ENCODE assay signal across 7 mouse cellular contexts in the genomic region with DNA sequence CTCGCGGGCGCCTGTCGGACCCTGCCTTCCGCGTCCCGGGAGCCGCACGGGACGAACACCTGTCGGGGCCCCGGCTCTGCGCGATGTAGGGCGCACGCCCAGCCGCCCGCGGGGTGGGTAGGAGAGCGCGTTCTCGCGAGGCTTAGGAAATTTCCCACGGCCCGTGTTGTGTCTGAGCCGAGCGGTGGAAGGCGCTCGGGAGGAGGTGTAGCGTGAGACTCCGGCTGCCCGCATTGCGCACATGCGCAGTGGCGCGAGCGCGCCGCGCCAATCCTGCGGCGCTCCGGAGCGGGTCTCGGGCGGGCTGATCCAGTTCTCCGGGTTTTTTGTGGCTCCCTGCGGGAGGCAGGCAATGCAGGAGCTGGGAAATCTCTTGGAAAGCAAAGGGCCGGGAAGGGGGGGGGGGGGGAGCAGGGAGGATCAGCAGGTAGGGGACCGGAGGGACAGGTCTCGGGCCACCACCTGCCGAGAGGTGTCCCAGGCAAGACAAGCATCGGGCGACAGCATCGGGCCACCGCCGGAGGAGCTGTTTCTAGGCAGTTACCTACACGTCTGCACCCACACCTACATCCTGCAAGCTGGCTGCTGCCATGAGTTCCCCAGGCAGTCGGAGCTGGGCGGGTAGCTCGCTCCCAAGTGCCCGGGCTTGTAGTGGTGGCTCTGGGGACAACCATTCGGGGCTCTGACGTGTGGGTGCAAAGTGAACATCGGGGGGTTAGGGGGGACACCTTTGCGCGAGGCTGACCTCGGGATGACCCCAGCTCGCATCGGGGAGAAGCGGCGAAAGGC.
DNase-seq lines count a peak whose midpoint lies in the region; ATAC-seq lines count a peak whose summit lies in the region.

No protein-coding gene starts in this region.

- WGBS in embryonic facial prominence, embryonic 11.5 days = under 1% methylated on average over 68 of the region's 72 CpGs
- under 1% methylated on average over 63 of the region's 72 CpGs for WGBS in limb, embryonic 10.5 days
- WGBS in midbrain, embryonic 13.5 days = under 1% methylated on average over 64 of the region's 72 CpGs

- peak overlapping the region; percentile 91 for H3K4me2 ChIP-seq in embryonic facial prominence, embryonic 11.5 days (ENCODE audit: low read depth, low read length)
- H3K4me2 ChIP-seq in midbrain, embryonic 13.5 days (replicated peaks) = peak overlapping the region; percentile 70

- H3K9me3 ChIP-seq in embryonic facial prominence, embryonic 11.5 days (replicated peaks; ENCODE audit: control insufficient read depth, low read length) = no peaks in the 10 kb centered on the region
- H3K9me3 ChIP-seq in limb, embryonic 10.5 days (replicated peaks) = no peaks in the 10 kb centered on the region
- H3K9me3 ChIP-seq in midbrain, embryonic 13.5 days = no peaks in the 10 kb centered on the region

- DNase-seq in adrenal gland, postnatal 14 days = peak; percentile 98
- DNase-seq in embryonic facial prominence, embryonic 11.5 days (ENCODE audit: low spot score) = peak; percentile 98
- peak; percentile 96 for DNase-seq in kidney, adult 11 months
- peak; percentile 97 for DNase-seq in limb, embryonic 10.5 days (ENCODE audit: low spot score)
- peak; percentile 79 for DNase-seq in spleen, adult 12 weeks (ENCODE audit: low spot score)

- H3K4me1 ChIP-seq in embryonic facial prominence, embryonic 11.5 days (ENCODE audit: control insufficient read depth, insufficient read depth, low read length) = no peaks in the 10 kb centered on the region
- H3K4me1 ChIP-seq in limb, embryonic 10.5 days = peaks cover 18% of the 10 kb centered on the region
- peaks cover 30% of the 10 kb centered on the region for H3K4me1 ChIP-seq in midbrain, embryonic 13.5 days (replicated peaks)

- H3K27ac ChIP-seq in embryonic facial prominence, embryonic 11.5 days (replicated peaks; ENCODE audit: low read depth, low read length) = peak overlapping the region; percentile 96
- peak overlapping the region; percentile 97 for H3K27ac ChIP-seq in limb, embryonic 10.5 days
- peak overlapping the region; percentile 97 for H3K27ac ChIP-seq in midbrain, embryonic 13.5 days

- peak overlapping the region; percentile 99 for H3K9ac ChIP-seq in embryonic facial prominence, embryonic 11.5 days (replicated peaks; ENCODE audit: low read length)
- H3K9ac ChIP-seq in midbrain, embryonic 13.5 days (replicated peaks) = peak overlapping the region; percentile 96

- peak overlapping the region; percentile 93 for H3K4me3 ChIP-seq in embryonic facial prominence, embryonic 11.5 days (ENCODE audit: low read depth, low read length)
- peak overlapping the region; percentile 91 for H3K4me3 ChIP-seq in limb, embryonic 10.5 days
- H3K4me3 ChIP-seq in midbrain, embryonic 13.5 days (replicated peaks) = peak overlapping the region; percentile 94

- H3K36me3 ChIP-seq in embryonic facial prominence, embryonic 11.5 days (replicated peaks; ENCODE audit: control insufficient read depth, insufficient read depth, low read depth, low read length) = no peaks in the 10 kb centered on the region
- H3K36me3 ChIP-seq in limb, embryonic 10.5 days = no peaks in the 10 kb centered on the region
- no peaks in the 10 kb centered on the region for H3K36me3 ChIP-seq in midbrain, embryonic 13.5 days

- no peaks in the 10 kb centered on the region for H3K27me3 ChIP-seq in embryonic facial prominence, embryonic 11.5 days (ENCODE audit: control insufficient read depth, insufficient read depth, low read length)
- 0 out of 2 replicates have a peak, but pooled peaks cover 3% of the 10 kb centered on the region for H3K27me3 ChIP-seq in limb, embryonic 10.5 days (ENCODE audit: low read depth, poor library complexity, severe bottlenecking)
- H3K27me3 ChIP-seq in midbrain, embryonic 13.5 days = peaks cover 8% of the 10 kb centered on the region; the same call in 1 of the 2 replicates

- peak; percentile 88 for ATAC-seq in embryonic facial prominence, embryonic 11.5 days (replicated peaks; ENCODE audit: insufficient number of reproducible peaks, low FRiP score, low TSS enrichment, low read depth)
- peak; percentile 39 for ATAC-seq in granulocyte monocyte progenitor cell, adult 5-6 weeks (replicated peaks; ENCODE audit: poor library complexity, severe bottlenecking)
- peak; percentile 92 for ATAC-seq in midbrain, embryonic 13.5 days

Comparison
In these comparisons a context has a peak if more than half of its experiments do, and no peak if none do; other contexts are left out.
1. Peak in every context shown above with its lines: DNase-seq, ATAC-seq, H3K4me3 ChIP-seq and H3K27ac ChIP-seq.
2. ATAC-seq: peak in every context shown above with its lines; median percentile 92 in midbrain, embryonic 13.5 days; 88 in embryonic facial prominence, embryonic 11.5 days; 39 in granulocyte monocyte progenitor cell, adult 5-6 weeks.